Mouse (Mus musculus): ENCODE results near the gene Olfr575.
A peak's percentile ranks its signal among the peaks of the same experiment; 100 is the strongest.

The Olfr575 gene

GRCm38 (mm10) chr7:102958593-102958992 is at the start of gene Olfr575:
Gene Olfr575, minus strand, starts transcription at chr7:102958775.
- no peak for DNase-seq

- no peak for DNase-seq
Measured at GRCm38 (mm10) chr7:102989224-102989623, 30.6 kb upstream of the Olfr575 start, which contains the start of gene Olfr578. Gene Olfr578, minus strand, starts transcription at chr7:102989324.

DNA sequence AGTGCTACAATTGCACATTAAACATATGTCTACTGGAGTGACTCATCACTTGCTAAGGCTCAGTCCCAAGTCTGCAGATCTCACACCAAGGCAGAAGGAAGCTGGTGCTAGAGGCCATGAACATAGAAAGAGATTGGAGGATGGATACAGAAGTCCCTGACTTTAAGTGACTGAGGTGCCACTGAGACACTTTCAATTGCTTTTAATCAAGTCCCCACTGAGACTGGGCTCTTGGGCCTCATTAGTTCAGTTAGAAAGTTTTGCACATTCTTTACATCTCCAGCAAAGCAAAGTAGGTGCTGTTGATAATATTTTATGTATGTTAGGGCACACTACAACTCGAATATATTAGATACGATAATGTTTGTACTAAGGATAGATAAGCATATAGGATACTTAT is 17.3 kb upstream of the Olfr575 start, which contains the start of gene Olfr577:
Olfr577 (minus strand) TSS at position 101 of the 400 bp plus-strand sequence.
- no peak for DNase-seq

DNA sequence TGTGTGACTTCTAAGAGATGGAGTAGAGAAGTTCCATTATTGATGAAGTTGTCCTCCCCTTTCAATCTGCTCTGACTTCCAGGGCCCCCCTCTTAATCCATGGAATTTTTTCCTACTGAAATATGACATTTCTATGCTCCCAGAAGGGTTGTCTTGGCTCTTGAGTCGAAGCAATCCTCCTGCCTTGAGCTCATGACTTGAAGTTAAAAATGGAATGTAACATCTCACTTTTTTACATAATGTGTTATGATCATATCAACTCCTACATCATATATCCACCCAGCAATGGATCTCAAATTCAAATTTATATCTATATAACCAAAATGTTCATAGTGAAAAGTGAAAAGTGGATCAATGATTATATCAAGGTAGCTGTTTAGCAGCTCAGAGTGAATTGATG is 15.8 kb upstream of the Olfr575 start:
- DNase-seq = no peak

- DNase-seq = no peak
Measured at GRCm38 (mm10) chr7:102962360-102962759, 3.8 kb upstream of the Olfr575 start, which contains the start of gene Olfr576. Gene Olfr576, plus strand, starts transcription at chr7:102962660.

DNA sequence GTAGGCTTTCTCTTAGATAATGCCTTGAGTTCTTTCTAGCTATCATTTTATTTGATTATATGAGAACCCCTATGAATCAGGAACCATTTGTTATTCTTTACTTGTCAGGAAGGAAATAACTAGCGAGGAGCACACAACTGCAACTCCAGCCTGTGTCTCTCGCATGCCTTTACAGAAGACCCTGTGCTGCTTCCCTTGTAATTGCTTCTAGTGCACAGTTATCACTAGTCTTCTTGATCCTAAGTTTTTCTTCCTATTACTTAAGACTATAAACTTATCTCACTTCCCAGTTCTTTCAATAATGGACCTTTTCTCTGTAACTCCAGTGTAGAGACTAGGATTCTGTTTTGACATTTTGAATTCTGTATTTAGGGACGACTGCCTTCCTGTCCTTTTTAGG is 438 bp downstream of the Olfr575 start:
- no peak for DNase-seq

DNA sequence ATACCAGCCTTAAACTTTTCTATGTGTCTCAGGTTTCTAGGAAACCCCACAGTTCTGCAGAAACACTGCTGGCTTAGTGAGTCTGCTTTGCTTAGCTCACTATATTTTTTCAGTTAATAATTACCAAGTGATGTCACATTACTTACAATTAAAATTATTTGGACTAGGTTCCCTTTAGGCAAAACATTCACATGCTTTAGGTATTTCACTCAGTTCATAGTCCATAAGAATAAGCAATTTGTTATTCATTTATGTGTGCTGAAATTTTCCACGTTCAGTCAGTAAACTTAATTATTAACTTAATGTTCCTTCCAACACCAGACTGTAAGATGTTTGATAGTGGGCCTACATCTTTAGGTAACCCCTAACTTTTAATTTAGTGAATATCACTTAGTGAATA is 7.8 kb downstream of the Olfr575 start:
- DNase-seq = no peak

GRCm38 (mm10) chr7:102948167-102948566 is 10.4 kb downstream of the Olfr575 start, which contains the start of gene Olfr574:
Gene Olfr574, plus strand, starts transcription at chr7:102948467.
- DNase-seq = no peak

- DNase-seq = no peak
Measured at GRCm38 (mm10) chr7:102943417-102943816, 15.2 kb downstream of the Olfr575 start.

GRCm38 (mm10) chr7:102942475-102942874 is 16.1 kb downstream of the Olfr575 start, which contains the start of gene Olfr573-ps1:
Gene Olfr573-ps1, minus strand, starts transcription at chr7:102942575.
- no peak for DNase-seq

GRCm38 (mm10) chr7:102927105-102927504 is 31.5 kb downstream of the Olfr575 start:
- no peak for DNase-seq

GRCm38 (mm10) chr7:102924109-102924508 is 34.5 kb downstream of the Olfr575 start, which contains the start of gene Olfr572:
Gene Olfr572, plus strand, starts transcription at chr7:102924409.
- DNase-seq = no peak

DNA sequence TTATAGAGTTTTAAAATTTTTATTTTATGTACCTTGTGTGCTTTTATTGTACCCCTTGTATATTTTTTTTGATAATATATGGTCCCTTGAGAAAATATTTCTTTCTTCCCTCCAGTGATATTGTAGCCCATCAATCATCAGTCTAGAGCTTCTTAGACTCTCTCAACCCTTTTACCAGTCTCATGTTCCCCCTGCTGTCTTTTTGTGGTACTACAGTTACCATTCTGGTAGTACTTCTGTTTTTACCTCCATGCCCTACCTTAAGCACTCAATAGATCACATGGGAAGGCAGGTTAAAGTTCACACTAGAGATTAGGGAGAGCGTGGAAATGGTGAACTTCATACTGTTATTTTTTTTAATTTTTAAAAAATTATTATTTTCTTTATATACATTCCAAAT is 38.9 kb downstream of the Olfr575 start:
- DNase-seq = peak in 1 of 2 experiments; percentile 8

- no peak for DNase-seq
Measured at GRCm38 (mm10) chr7:102917032-102917875, 41.3 kb downstream of the Olfr575 start, which contains the start of gene Olfr571. Gene Olfr571, minus strand, starts transcription at chr7:102917536.

DNA sequence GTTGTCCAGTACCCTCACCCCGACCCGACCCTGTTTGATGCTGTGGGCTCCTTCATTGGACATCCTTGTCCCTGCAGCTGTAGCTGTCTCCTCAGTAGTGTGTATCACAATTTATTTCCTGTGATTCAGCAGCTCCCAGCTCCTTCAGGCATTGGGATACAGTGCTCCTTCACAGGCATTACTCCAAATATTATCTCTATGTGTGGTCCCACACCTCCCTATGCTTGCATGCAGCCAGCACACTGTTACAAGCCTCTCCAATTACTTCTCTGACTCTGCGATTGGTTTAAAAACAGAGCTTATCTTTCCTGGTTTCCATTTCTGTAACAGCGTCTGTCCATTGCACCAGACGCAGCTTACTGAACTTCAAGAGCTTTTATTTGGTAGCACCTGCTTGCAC is 42.2 kb downstream of the Olfr575 start:
- no peak for DNase-seq

DNA sequence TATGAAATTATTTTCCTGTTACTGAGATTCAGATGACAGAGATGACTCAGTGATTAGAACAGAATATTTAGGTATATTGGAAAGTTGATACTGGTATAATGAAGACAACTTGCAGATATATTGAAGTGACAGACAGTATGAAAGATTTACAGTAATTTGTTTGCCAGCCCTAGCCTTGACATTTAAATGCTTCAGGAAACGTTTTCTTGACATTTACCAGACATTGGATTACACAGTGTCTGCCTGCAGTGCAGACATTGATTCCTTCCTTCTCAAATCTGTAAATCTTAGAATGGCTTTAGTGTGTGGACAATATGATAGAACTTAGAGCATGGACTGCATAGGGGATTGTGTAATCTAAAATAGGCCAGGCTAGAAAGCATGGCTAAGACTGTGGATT is 43.3 kb downstream of the Olfr575 start:
- DNase-seq = no peak
